Mouse (Mus musculus) lung, postnatal 0 days (tissue): ENCODE results near the gene Khdrbs2.

ENCODE experiments used
- CTCF ChIP-seq: IDR thresholded peaks from 2 replicates; pipeline ENCODE4 v1.5.1; 2016; ENCODE audit warnings: antibody characterized with exemption, mild to moderate bottlenecking
- EP300 ChIP-seq: IDR thresholded peaks from 2 replicates; pipeline ENCODE4 v1.6.1; 2016; ENCODE audit warnings: antibody characterized with exemption, mild to moderate bottlenecking, control low read depth

- TF ChIP-seq CTCF (no peak), EP300 (no peak)
Observed at GRCm38 (mm10) chr1:32487944-32488343, 315.4 kb downstream of the Khdrbs2 start.
